Mouse (Mus musculus): Measurements from ENCODE around the gene Wasf1. TPM values are rescaled to one million over a fixed set of nuclear protein-coding genes. Genes with fewer than 3 reads are reported as not detected.

Wasf1 gene
- 100 to 1,000 TPM; 373 to 404 TPM for total RNA-seq (2021)
- long read RNA-seq, transcript Wasf1-201 (9 exons, 2,609 nt) = minor isoform, 54 of 409 reads
- long read RNA-seq, transcript Wasf1-202 (9 exons, 2,719 nt) = major isoform, 264 of 409 reads
- long read RNA-seq, partial matches to known transcripts = 25 of 409 reads
- long read RNA-seq, other reads (novel, unspliced or antisense) = 66 of 409 reads

DNA sequence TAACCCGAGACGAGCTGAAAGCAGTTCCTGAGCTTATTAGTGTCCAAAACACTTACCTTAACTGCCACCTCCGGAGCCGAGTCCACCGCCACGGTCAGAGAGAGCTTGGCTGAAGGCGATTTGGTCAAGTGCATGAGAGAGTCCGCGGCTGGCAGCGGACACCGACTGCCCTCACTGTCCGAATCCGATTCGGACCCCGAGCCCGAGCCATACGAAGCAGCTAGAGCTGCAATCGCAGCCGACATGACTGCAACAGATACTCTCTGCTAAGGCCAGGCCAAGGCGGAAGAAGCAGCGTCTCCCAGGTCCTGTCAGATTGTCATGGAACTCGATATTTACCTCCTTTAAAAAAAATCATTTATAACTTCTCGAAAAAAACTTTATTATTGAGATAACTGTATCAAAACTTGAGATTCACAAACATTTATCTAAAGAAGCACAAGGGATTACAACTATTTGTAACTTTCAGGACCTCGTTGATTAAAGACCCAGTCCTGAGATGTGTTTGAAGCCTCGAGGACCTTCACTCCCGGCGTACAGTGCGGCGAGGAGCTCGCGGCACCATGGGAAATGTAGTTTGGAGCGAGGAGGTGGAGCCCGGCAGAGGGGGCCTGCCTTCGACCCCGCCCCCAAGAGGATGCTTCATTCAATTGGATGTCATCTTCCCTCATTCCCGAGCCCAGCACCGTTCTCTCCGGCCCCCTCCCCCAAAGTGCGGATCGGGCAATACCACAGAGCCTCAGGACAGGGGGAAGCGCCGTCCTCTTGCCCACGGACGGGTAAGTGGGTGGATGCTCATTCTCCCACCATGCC is at the start of gene Wasf1, which contains the start of gene Cdc40:
Wasf1 (plus strand) TSS at position 645 of the 813 bp plus-strand sequence.
Cdc40 (minus strand) TSS at position 481 of the 813 bp plus-strand sequence.
- peak; percentile 98 to 99 for DNase-seq (ENCODE audit: low spot score in 2 of 2)

DNA sequence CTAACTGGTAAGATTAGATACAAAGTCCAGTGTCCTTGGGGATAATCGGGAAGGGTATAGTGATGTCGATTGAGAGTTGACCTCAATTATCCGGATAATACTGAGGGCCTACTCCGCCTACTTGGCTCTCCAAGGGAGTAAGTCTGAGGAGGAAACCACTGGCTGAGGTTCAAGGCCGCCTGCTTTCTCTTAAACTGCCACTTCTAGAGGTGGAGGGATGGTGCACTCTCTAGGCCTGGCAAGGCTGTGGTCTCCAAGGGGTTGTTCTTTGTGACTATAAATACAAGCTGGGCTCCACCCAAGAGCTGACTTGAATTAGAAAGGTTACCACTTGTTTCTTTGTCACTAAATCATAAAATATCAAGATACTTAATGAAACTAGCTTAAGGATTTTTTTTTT is 43.2 kb upstream of the Wasf1 start:
- no peak for DNase-seq (ENCODE audit: low spot score in 2 of 2)

DNA sequence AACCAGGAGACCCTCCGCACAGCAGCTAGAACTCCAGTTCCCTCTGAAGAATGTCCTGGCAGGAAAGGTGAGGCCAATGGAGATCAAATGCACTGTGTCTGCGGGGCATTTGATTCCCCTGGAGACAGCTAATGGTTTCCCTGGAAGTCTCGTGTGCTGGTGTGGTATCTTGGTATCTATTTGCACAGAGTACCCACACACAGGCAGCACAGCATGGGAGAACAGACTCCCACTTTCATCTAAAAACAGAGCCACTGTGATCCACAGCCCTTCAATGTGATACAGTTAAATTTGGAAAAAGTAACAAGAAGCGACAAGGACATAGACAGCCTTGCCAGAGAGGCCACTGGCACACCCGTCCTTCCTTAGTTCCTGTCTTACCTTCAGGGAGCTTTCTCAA is 39.4 kb upstream of the Wasf1 start:
- DNase-seq (ENCODE audit: low spot score in 2 of 2) = peak in 1 of 2 experiments; percentile 66

GRCm38 (mm10) chr10:40844546-40844945 is 38.7 kb upstream of the Wasf1 start:
- no peak for DNase-seq (ENCODE audit: low spot score in 2 of 2)

- no peak for DNase-seq (ENCODE audit: low spot score in 2 of 2)
These were observed 37.6 kb upstream of the Wasf1 start for GRCm38 (mm10) chr10:40845626-40846025.

- DNase-seq (ENCODE audit: low spot score in 2 of 2) = no peak
These were observed 36.0 kb upstream of the Wasf1 start for GRCm38 (mm10) chr10:40847176-40847874.

GRCm38 (mm10) chr10:40850644-40851043 is 32.6 kb upstream of the Wasf1 start:
- DNase-seq (ENCODE audit: low spot score in 2 of 2) = no peak

- DNase-seq (ENCODE audit: low spot score in 2 of 2) = no peak
These were observed 32.1 kb upstream of the Wasf1 start for GRCm38 (mm10) chr10:40851138-40851537.

- DNase-seq (ENCODE audit: low spot score in 2 of 2) = no peak
These were observed 27.7 kb upstream of the Wasf1 start for GRCm38 (mm10) chr10:40855616-40856015.

DNA sequence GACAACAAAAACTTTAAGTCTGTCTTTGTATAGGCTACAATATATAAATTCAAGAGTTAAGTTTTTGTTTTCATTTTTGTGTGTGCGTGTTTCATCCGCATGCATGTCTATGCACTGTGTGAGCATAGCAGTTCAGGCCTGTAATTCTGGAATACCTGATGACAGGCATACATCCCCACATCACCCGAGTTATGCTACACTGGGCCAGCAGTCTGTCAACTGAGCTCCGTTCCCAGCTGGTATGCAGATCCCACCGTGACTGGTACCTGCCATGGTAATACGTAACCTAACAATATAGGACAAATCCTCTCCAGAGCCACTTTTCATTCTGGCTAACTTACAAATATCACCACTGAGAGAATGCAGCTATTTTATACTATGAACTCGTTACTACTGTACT is 26.6 kb upstream of the Wasf1 start:
- no peak for DNase-seq (ENCODE audit: low spot score in 2 of 2)

DNA sequence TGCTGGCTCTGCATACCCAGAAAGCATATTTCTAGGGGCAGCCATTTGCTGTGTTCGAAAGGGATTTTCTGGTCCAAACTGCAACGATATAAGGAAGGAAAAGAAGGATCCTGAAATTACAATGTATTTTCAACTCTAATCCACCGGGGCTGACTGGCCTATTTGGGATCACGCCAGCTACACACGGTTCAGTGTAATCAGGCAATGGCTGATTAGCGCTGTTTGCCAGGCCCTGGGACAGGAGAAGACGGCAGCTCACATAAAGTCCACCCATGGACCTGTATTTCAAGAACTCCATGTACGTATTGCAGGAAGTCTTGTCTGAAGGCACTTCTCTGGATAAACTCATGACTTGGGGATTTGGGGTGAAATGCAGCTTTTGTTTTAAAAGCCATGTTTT is 25.7 kb upstream of the Wasf1 start:
- DNase-seq (ENCODE audit: low spot score in 2 of 2) = no peak

DNA sequence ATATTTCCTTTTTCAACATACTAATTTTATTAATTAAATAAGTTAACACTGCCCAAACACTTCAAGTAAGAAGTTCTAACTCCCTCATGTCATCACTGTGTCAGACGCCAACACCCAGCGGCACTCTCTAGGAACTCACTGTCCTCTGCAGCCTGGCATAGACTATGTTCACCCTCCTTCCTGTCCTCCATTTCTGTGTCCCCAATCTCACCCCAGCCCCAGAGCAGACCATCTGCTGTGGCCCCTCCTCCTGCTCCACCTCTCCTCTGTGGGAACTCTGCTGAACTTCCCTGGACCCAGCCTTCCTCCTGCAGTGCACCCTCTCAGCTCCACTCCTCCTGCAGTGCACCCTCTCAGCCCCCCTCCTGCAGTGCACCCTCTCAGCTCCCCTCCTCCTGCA is 15.2 kb upstream of the Wasf1 start:
- no peak for DNase-seq (ENCODE audit: low spot score in 2 of 2)

GRCm38 (mm10) chr10:40871301-40871700 is 12.0 kb upstream of the Wasf1 start:
- no peak for DNase-seq (ENCODE audit: low spot score in 2 of 2)

DNA sequence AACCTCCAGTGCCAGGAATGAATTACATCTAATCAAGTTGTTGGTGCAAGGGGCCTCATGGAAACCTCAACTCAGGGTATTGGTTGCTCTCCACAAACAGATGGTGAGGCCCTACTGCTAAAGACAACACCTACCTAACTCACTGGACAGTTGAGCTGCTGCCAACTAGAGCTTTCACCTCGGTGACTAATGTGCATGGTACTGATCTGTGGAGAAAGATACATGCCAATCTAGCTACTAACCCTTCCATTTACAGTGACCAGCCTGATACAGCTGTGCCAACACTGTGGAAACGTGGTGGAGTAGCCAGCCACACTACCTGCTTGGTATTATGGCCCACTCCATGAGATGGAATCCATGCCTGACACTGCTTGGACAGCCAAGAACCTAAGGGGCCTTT is 11.2 kb upstream of the Wasf1 start:
- DNase-seq (ENCODE audit: low spot score in 2 of 2) = no peak

DNA sequence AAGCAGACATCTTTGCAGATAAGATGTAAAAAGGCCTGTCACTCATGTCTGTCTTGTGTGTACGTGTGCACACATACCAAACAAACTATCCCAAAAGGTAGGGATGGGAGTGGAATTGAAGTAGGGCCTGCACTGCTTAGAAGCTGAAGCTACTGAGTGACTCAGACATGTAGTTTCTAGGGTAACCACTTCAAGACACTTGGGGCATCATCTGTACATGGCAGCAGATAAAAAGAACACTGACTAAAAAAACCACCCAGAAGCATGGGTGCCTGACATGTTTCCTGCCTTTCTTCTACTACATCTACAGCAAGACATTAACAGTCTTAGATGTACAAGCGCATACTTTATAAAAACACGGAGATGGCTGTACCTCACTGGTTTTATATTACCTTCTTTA is 5.0 kb upstream of the Wasf1 start:
- no peak for DNase-seq (ENCODE audit: low spot score in 2 of 2)

DNA sequence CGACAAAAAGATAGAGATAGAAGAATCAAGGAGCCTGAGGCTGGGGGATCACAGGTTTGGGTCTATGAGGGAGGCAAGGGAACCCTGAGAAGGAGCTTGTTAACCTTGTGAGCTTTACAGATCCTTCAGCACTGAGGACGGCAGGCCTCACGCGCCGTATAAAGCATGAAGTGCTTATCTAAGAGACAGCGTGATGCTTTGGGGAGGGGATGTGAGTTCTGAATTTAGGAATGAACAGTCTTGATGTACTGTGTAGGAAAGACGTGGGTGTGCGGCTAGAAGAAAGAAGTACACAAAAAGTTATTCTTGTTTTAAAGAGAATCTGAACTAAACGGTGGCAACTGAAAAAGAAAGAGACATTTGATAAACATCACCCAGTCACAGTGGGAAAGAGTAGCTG is 3.3 kb upstream of the Wasf1 start:
- DNase-seq (ENCODE audit: low spot score in 2 of 2) = no peak

GRCm38 (mm10) chr10:40881236-40881635 is 2.0 kb upstream of the Wasf1 start:
- DNase-seq (ENCODE audit: low spot score in 2 of 2) = no peak

GRCm38 (mm10) chr10:40882333-40882732 is 942 bp upstream of the Wasf1 start:
- DNase-seq (ENCODE audit: low spot score in 2 of 2) = no peak

DNA sequence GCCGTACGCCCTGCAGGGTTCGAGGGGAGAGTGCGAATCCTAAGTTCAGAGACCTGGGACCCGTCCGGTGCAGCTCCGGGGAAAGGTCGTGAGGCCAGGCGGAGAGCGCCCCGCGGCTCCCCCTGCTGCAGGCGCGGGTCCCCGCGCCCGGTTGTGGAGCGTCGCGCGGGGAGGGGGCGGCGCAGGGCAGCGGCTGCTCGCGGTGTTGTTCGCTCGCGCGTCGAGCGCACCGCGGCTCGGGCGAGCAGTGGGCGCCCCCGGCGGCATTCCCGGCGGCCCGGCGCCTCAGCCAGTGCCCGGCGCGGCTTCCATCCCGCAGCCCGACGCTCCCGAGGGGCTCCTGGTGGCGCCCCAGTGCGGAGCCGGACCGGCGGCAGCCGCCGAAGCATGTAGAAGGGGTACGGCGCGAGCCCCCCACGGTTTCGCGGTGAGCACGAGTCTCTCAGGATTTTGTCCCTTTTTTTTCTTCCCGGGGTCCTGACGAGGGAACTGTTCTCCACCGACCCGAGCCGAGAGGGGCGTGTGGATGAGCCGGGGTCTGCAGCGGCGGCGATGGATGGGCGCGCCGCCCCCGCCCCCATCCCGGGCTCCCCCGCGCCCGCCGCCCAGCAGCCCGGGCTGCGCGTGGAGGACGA is 486 bp downstream of the Wasf1 start:
- no peak for DNase-seq (ENCODE audit: low spot score in 2 of 2)

GRCm38 (mm10) chr10:40884279-40884806 is 1.1 kb downstream of the Wasf1 start:
- peak in 1 of 2 experiments; percentile 59 for DNase-seq (ENCODE audit: low spot score in 2 of 2)

DNA sequence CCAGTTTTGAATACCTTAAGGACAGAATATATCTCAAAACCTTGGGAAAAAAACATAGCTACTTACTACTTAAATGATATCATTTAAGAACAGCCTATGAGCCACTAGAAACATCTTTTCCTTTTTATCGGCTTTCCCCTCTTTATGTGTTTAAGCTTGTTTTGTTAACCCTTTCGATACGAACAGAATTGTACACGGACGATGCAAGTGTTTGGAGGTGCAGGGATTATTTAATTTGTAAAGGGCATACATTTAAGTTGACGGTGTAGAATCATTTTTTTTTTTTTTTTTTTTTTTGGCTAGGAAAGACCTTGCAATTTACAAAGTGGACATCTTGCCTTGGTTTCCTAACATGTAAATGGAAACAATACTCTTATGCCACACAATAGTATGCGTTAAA is 2.2 kb downstream of the Wasf1 start:
- no peak for DNase-seq (ENCODE audit: low spot score in 2 of 2)
